Mouse (Mus musculus): ENCODE measurements at regions not wholly inside any gene's neighbourhood (a gene's known extent, or its start where the extent isn't known, plus 50 kb on each side); places are given as distances from the start of the nearest gene placed in this dataset.

DNA sequence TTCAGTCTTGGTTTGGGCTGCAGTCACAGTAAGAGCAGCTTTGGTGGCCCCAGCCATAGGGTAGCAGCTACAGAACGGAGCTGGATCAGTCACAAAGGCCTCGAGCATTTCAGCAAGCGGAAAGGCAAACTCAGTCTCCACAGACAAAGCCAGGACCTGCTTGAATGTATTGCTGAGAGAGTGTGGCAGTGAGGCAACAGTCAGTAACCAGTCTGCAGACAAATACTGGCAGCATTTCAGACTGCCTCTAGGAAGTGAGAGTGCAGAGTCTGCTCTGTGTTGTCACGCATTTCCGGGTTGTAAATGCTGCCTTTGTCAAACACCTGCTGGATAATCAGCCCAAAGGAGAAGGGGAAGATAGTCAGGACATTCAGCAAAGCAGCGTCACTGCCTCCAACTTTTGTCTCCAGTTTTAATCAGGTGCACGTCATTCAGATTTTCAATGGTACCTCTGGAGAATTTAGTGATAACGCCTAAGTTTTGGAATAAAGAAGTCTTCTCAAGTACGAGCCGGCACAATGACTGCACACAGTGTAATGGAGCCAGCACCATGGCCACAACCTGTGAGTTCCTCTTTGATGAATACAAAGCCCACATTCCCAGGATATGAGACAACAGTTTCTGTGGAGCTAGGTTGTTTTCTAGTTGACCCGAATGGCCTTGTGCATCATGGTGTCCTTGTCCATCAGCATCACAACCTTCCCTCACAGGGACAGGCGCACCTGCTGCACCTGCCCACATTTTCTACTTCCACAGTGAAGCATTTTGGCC lies 224.3 kb upstream of the Tmem161b start:
- no peak for DNase-seq

DNA sequence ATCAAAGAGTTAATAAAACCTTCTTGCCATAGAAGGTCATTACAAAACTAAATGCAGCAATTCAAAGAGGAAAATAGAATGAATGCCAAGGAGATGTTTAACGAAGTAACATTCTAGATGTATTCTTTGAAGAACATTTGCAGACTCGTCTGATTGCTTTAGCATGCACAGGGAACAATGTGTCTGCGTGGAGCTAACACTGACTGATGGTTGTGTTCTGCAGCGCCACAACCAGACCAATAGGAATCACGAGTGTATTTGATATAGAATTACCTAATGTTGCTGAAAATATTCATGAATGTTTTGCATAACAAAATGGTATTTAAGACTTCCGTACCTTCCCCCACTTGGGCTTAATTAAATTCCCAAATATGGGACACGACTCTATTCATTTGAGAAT lies 200.3 kb upstream of the Tmem161b start:
- DNase-seq = no peak

DNA sequence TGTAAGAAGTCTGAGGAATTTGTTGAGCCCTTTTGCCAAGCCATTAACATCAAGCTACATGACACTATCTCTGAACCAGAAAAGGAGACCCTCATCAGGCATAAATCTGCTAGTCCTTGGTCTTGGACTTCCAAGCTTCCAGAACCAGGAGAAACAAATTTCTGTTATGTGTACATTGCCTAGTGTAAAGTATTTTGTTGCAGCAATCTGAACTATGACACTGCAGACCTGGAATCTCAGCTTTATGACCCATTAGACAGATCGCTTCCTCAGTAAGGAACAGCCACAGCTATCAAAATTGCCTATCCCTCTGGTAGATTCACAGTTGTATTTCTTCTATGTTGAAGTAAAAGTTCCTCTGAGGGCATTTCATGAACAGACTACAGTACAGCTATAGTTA lies 199.1 kb upstream of the Tmem161b start:
- DNase-seq = no peak

DNA sequence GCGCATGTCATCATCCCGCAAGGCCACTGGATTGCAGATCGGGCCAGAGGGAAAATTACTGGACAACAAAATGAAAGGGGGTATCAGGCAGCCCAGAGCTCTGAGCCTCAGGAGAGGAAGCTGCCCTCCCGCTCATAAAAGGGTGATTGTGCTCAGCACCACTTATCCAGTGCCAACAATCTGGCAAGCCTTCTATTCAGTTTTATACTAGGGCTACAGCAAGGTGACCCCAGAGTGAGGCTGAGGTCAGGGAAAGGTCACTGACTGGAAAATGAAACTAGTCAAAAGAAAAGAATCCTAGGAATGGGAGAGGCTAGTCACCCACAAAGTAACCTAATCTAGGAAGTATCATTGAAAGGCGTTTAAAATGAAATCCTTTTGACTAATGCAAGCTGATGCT lies 198.5 kb upstream of the Tmem161b start:
- no peak for DNase-seq

DNA sequence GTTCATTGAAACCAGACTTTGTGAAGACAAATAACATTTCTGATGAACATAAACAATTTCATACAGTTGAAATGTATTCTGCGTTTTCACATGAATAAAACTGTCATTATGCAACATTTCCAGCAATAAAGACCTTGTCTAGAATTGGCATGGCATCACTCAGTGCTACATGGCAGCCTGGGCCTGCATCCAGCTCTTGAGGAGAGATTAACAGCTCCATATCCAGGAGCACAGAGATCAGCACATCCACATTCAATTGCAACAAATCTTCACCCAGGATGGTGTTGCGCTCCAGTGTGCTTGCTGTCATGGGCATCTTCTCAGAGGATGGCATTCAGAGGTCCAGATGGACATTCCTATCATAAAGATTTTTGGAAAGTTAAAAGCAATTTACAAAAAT lies 196.7 kb upstream of the Tmem161b start:
- DNase-seq = no peak

DNA sequence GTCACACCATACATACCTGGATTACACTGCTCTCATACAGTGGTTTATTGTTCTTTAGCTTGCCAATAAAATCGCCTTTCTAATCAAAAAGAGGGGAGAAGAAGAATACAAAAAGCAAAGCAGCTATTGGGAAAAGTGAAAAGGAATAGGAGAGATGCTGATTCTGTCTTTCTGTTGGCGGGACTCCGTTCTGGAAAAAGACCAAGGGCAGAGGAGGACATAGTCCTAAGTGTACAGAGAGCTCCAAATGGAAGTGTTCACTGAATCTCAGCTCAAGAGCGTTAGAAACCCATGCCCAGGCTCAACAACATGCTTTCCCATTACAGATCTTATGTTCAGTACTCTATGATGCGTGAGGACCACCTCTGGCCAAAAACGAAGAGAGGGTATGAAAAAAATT lies 174.4 kb upstream of the Tmem161b start:
- no peak for DNase-seq

DNA sequence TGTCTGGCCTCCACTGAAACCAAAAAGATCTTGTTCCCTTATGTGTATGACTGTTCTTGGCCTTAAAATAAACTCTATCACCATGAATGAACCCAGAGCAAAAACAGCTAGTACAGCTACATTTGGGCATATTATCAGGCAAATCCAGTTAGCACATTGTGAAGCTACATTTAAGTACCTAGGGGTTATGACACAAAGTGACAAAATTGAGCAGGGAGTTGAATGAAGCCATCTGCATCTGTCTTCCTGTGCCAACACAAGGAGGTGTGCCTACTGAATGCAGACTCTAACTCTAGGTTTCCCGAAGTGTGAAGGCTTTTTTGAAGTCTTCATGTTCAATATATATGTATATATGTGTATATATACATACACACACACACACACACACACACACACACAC lies 169.9 kb upstream of the Tmem161b start:
- DNase-seq = no peak

DNA sequence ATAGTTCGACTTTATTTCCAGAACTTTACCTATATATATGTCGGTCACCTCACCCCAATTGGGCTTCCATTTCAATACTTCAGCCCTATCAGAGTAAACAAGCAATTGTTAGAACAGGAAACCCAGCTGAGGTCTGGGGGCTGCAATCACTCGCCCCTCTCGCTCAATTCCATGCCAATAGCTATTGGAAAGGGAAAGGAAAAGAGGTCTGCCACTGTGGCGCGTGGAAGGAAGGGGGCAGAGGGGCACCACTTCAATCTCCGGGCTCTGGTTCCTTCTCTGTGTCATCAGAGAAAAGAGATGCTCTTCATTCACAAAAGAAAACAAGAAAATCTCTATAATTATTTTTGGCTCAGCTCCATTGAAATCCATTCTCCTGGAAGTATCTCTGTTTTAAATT lies 167.1 kb upstream of the Tmem161b start:
- no peak for DNase-seq

DNA sequence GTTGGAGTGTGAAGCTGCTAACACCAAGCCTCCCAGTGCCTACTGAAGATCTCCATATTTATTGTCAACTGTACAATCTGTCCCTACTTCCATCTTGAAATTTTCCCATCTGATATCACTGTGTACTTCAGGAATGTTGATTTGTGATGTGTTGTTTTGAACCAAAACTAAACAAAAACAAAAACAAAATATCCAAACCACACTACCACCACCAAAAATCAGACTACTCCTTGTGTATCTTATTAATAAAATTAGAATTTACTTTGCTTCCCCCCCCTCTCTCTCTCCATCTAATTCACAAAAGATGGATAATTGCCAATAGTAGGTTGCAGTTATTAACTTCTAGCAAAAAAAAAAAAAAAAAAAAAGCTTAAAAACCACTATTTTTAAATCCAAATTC lies 166.5 kb upstream of the Tmem161b start:
- no peak for DNase-seq

DNA sequence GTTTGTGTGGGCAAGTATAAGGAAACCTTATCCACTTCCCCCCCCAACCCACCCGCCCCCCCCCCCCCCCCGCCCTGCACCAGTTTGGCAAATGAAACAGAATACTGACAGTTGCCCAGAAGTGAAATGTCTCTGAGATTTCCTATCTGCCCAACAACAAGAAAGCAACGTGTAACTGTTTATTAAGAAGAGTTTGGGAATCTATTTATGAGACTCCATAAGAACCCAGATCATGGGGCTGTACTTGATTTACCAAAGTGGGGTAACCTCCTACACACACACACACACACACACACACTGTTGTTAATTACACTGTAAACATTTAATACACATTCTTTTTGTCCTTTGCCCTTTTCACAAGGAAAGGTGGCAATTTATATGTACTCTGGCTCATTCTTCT lies 165.6 kb upstream of the Tmem161b start:
- no peak for DNase-seq

DNA sequence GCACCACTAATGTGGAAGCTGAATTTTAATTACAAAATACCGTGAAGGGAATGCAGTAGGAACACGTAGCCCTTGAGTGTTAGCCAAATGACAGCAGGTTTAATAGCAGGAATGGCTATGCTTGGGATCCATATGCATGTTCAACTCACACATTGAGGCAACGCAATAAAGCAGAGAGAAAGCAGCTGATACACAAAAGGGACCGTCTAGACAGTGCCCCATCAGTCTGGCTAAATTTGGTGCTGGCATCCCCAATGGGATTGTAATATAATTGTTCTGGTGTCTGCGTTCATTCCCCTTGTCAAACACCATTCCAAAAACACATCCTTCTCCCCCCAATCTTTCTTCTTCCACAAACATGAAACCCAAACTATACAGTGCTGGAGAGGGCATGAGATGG lies 165.1 kb upstream of the Tmem161b start:
- no peak for DNase-seq

DNA sequence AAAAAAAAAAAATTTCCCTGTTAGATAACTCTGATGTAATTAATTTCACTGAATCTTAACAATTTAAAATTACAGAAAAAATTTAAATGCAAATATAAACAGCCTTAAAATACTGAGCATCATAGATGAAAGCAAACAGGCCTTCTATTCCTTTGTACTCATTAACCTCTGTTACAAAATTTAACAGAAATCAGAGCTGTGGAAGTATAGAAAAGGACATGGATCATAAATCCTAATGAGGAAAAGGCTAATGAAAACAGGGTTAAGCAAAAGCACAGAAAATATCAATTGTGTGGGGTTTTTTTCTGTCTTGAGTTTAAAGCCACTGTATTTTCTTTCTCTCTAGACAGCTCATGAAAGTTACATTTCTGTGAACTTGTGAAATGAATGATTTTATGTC lies 164.6 kb upstream of the Tmem161b start:
- no peak for DNase-seq

DNA sequence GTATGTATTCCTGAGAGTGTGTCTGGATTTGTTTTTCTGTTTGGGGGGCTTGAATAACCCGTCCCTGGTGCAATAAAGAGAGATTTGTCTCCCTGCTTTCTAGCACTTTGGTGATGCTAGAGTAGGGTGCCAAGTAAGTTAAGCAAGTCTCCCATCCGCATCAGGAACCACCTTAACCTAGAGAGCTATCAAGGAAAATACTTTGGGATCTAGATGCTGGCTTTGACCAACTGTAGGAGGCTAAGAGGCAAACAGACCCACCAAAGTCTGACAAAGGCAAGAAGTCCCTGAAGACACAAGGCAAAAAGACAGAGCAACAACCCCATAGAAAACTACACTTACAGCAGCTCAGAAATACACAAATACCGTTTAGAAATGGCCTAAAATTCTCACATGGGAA lies 163.8 kb upstream of the Tmem161b start:
- no peak for DNase-seq

DNA sequence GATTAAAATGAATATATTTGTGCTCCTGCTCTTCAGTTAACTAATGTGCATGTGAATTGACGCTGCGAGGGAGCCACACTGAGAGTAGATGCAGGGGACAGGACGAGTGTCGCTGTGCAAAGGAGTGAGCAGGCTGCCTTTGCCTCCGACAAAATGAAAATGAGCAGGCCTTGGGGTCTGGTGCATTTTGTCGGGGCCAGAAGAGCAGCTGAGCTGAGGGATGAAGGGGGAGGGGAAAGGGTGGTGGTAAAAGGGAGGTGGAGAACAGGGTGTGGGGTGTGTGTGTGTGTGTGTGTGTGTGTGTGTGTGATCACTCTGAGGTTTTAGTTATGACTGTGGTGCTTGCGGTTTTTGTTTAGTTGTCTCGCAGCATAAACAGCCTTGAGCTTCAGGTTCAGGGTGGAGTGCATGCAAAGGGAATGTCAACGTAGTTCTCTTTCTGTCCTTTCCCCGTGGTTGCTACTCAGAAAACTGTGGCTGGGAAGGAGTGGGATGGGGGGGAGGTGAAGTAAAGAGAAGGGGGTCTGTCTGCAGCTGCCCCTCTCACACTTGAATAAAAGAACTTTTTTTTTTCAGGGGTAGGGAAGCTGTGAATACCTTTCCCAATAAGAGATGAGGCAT lies 163.0 kb upstream of the Tmem161b start:
- no peak for DNase-seq

DNA sequence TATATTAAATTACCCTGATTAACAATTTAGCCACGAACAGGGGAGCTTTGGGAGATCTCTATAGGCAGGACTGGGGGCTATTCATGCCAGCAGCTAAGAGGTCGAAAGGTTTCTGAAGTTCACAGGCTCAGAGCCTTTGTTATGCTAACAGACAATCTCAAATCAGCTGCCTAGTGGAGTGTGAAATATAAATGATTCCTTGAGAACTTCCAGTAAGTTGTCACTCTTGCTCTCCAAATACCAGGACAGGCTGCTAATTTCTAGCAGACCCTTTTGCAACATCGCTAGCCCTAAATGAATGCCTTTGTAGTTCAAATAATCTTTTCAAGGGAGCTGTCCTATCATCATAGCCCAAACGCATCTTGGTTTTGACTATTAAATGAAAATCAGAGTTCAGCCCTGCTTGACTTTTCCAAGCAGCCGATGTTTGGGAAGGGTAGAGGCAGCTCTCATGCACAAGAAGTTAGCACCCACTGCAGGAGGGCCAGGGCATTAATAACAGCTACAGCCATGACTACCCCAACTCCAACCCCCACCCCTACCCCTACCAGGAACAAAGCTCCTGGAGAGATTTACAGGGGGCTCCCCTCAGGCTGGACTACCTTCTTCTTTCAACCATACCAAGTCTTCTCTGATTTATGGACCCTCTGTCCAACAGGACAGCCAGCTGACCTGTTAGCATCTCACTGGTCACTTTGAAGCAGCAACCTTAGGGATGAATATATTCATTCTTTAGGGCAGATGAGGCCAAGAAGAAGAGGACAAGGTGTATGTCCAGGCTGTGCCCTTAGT lies 162.2 kb upstream of the Tmem161b start:
- DNase-seq = no peak

DNA sequence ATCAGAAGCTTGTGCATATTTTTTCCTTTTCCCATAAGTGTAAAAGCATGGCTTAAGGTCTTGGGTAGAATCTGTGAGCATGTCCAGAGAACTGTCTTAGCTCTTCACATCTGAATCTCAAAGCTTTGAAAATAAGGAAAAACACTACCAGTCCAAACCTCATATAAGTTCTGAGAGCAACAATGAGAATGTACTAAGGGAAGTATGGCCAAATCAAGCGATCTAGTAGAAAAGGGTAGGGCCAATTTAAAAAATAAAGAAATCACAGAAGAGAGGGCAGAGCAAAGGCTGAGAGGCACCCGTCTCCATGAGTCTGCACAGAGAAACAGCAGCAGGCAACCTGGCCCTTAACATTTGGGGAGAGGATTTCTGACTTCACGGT lies 161.7 kb upstream of the Tmem161b start:
- no peak for DNase-seq

DNA sequence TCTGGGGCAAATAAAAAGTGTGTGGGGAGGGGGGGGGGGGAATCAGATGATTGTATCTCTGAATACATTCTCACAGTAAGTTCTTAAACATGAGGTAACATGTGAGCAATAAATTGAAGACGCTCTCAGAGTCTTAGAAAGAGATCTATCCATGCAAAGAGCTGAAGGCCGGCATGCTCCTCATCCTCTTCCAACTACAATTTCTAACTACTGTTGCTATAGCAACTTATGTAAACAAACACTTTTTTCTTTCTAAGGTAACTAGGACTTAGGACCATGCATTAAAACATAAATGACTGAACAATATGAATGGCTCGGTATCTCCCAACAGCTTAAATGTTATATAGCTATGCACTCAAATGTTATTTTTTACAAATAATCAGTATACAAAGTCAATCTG lies 161.2 kb upstream of the Tmem161b start:
- DNase-seq = no peak

DNA sequence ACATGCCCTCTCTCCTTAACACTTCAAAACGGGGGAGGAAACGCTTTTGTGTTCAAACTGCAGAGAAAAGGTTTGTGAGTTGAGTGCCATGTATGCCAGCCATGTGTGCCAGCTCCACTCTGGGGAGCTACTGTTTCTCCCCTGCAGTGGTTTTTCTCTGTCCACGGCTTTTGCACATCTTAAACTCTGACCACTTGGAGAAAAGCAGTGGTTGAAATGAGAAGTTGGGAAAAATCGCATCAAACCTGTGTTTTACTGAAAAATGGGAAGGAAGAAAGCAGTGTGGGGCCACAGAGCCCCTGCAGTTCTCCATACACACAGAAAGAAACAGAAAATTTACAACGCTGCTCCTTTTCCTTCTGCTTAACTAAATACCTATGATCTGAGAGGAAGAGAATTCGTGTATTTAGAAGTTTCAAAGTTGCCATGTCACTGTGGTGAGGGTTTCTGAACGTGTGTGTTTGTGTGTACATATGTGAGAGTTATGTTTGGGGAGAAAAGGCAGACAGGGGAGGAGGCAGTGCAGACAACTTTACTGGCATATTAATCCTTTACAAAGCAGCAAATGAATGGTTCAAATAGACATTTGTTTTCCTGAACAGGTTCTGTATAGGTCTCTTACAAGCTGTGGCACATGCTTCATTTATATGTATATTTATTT lies 160.1 kb upstream of the Tmem161b start:
- DNase-seq = no peak

DNA sequence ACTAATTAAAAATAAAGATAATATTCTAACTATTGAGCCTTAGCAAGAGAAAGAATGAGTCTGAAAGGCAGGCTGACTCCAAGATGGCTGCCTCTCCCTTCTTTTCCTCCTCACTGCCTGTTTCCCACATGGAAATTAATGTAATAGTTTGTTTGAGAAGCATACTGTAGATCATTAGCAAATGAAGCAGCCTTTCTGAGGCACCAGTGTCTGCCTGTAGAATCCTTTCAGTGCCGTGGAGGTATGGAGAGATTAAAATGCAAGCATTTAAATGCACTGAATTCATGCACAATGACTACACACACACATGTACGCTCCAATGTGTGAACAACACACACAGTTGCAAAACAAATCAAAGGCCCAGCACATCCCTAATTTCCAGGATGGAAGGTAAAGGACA lies 159.5 kb upstream of the Tmem161b start:
- DNase-seq = no peak

DNA sequence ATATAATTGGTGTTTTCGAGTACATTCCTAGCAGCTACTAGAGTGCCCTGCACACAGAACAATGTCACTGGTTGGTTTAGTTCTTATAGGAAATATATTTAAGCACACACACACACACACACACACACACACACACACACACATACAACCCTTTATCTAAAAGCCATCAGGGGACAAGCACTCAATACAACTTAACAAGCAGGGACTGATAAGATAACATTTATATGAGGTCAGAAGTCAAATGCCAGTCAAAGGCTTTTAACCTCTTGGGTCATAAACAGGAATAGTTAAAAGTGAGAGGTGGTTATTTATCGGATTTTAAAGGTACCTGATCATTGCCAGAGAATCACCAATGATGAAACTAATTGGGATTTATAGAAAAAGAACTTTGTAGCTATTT lies 158.7 kb upstream of the Tmem161b start:
- DNase-seq = no peak

DNA sequence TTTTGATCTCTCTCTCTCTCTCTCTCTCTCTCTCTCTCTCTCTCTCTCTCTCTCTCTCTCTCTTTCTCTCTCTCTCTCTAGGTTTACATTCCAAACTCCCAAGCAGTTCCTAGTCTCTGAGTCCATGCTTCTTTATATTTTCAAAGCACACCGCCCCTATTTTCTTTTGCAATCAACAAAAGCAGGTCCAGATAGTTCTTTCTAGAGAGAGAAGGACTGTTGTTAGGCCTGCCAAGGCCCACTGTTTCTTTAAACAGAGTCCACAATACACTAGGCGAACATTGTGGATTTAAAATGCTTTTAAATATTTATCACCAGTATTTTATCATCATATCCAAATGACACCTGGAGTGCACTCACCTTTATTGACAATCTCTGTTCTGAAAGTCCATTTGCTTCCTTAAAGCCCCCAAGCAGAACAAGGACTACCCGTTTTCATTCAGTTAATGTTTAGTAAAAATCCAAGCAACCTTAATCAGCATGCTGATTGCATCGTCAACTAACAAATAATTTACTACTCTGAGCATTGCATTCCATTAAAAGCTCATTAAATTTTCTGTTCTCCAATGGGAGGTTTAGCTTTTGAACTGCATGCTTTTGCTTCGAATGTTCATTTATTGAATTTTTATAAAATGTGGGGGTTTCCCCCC lies 157.7 kb upstream of the Tmem161b start:
- DNase-seq = no peak

DNA sequence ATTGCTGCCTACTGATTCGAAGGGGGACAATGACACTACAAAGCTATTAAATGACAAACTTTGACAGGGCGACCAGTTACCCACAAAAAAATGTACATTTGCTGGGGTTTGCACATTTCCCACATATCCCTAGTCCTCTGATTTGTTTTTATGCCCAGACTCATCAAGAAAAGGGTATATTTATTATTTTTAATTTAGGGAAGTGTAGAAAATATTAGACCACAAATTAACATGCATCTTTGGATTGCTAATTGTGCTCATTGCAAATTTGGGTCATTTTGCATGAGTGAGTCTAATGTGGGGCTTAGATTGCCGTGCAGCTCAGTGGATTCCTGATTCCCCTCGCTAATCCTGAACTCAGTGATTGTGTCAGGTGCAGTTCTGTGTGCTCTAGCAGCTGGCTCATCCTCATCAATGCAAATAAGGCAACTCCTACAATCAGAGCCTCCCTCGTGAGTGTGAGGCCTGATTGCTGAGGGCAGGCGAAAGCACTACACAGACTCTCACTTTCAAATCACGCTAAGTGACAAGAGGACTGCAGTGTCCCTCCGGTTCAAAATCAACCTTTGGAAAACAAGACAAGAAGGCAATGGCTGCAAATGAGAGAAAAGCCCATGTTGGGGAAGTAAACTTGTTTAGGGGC lies 156.7 kb upstream of the Tmem161b start:
- DNase-seq = no peak

Data from gastrocnemius, postnatal 10 days (tissue).